Mouse (Mus musculus): Measurements from ENCODE around the gene Gpr6. TPM values are rescaled to one million over a fixed set of nuclear protein-coding genes. Genes with fewer than 3 reads are reported as not detected.

Gene Gpr6
- 1.7 and 1.9 TPM in 2 replicates for polyA plus RNA-seq (2012; rRNA removed)

GRCm38 (mm10) chr10:41072116-41072515, at the start of gene Gpr6:
Gpr6 (minus strand) TSS chr10:41072285.
- no peak for TF ChIP-seq CTCF (IDR thresholded peaks at IDR 0.05; ENCODE audit: borderline replicate concordance, extremely low read depth, insufficient read depth, insufficient read length)
- no peak for TF ChIP-seq POLR2A (IDR thresholded peaks at IDR 0.05; ENCODE audit: borderline replicate concordance, extremely low read depth, insufficient read depth, insufficient read length, poor library complexity, severe bottlenecking)
- peak; percentile 74 for DNase-seq (ENCODE audit: low read depth)

- DNase-seq (ENCODE audit: low read depth) = peak; percentile 37
- TF ChIP-seq CTCF (IDR thresholded peaks at IDR 0.05; ENCODE audit: borderline replicate concordance, extremely low read depth, insufficient read depth, insufficient read length) (no peak), POLR2A (IDR thresholded peaks at IDR 0.05; ENCODE audit: borderline replicate concordance, extremely low read depth, insufficient read depth, insufficient read length, poor library complexity, severe bottlenecking) (no peak)
These were observed 28.0 kb upstream of the Gpr6 start for GRCm38 (mm10) chr10:41100060-41100459.

- TF ChIP-seq CTCF (IDR thresholded peaks at IDR 0.05; ENCODE audit: borderline replicate concordance, extremely low read depth, insufficient read depth, insufficient read length) (no peak), POLR2A (IDR thresholded peaks at IDR 0.05; ENCODE audit: borderline replicate concordance, extremely low read depth, insufficient read depth, insufficient read length, poor library complexity, severe bottlenecking) (no peak)
- peak; percentile 66 for DNase-seq (ENCODE audit: low read depth)
These were observed 26.1 kb upstream of the Gpr6 start for GRCm38 (mm10) chr10:41098137-41098536.

- DNase-seq (ENCODE audit: low read depth) = no peak
These were observed 16.8 kb upstream of the Gpr6 start for GRCm38 (mm10) chr10:41088852-41089251.

GRCm38 (mm10) chr10:41071696-41072095, 389 bp downstream of the Gpr6 start:
- TF ChIP-seq POLR2A (IDR thresholded peaks at IDR 0.05; ENCODE audit: borderline replicate concordance, extremely low read depth, insufficient read depth, insufficient read length, poor library complexity, severe bottlenecking) = no peak
- TF ChIP-seq CTCF (IDR thresholded peaks at IDR 0.05; ENCODE audit: borderline replicate concordance, extremely low read depth, insufficient read depth, insufficient read length) = no peak
- peak; percentile 54 for DNase-seq (ENCODE audit: low read depth)

More at GRCm38 (mm10) chr10:41088852-41089251, 16.8 kb upstream of the Gpr6 start:
- no peak for TF ChIP-seq CTCF (IDR thresholded peaks at IDR 0.05; ENCODE audit: borderline replicate concordance, extremely low read depth, insufficient read depth, insufficient read length)
- TF ChIP-seq POLR2A (IDR thresholded peaks at IDR 0.05; ENCODE audit: borderline replicate concordance, extremely low read depth, insufficient read depth, insufficient read length, poor library complexity, severe bottlenecking) = no peak

GRCm38 (mm10) chr10:41070693-41071651, 1.1 kb downstream of the Gpr6 start:
- TF ChIP-seq CTCF (IDR thresholded peaks at IDR 0.05; ENCODE audit: borderline replicate concordance, extremely low read depth, insufficient read depth, insufficient read length) = peak; percentile 31; the same call in 1 of the 2 replicates
- TF ChIP-seq POLR2A (IDR thresholded peaks at IDR 0.05; ENCODE audit: borderline replicate concordance, extremely low read depth, insufficient read depth, insufficient read length, poor library complexity, severe bottlenecking) = no peak
- DNase-seq (ENCODE audit: low read depth) = peak; percentile 78

GRCm38 (mm10) chr10:41060250-41060831, 11.7 kb downstream of the Gpr6 start:
- TF ChIP-seq CTCF (IDR thresholded peaks at IDR 0.05; ENCODE audit: borderline replicate concordance, extremely low read depth, insufficient read depth, insufficient read length) = no peak
- DNase-seq (ENCODE audit: low read depth) = peak; percentile 17

- TF ChIP-seq POLR2A (IDR thresholded peaks at IDR 0.05; ENCODE audit: borderline replicate concordance, extremely low read depth, insufficient read depth, insufficient read length, poor library complexity, severe bottlenecking) (no peak), CTCF (IDR thresholded peaks at IDR 0.05; ENCODE audit: borderline replicate concordance, extremely low read depth, insufficient read depth, insufficient read length) (no peak)
- no peak for DNase-seq (ENCODE audit: low read depth)
These were observed 16.5 kb downstream of the Gpr6 start for GRCm38 (mm10) chr10:41055581-41055980.

GRCm38 (mm10) chr10:41054005-41054404, 18.1 kb downstream of the Gpr6 start:
- TF ChIP-seq CTCF (IDR thresholded peaks at IDR 0.05; ENCODE audit: borderline replicate concordance, extremely low read depth, insufficient read depth, insufficient read length) = no peak
- no peak for TF ChIP-seq POLR2A (IDR thresholded peaks at IDR 0.05; ENCODE audit: borderline replicate concordance, extremely low read depth, insufficient read depth, insufficient read length, poor library complexity, severe bottlenecking)
- no peak for DNase-seq (ENCODE audit: low read depth)

- TF ChIP-seq CTCF (IDR thresholded peaks at IDR 0.05; ENCODE audit: borderline replicate concordance, extremely low read depth, insufficient read depth, insufficient read length) (no peak), POLR2A (IDR thresholded peaks at IDR 0.05; ENCODE audit: borderline replicate concordance, extremely low read depth, insufficient read depth, insufficient read length, poor library complexity, severe bottlenecking) (no peak)
- peak; percentile 65 for DNase-seq (ENCODE audit: low read depth)
These were observed 29.8 kb downstream of the Gpr6 start for GRCm38 (mm10) chr10:41042272-41042671.

GRCm38 (mm10) chr10:41041478-41041877, 30.6 kb downstream of the Gpr6 start:
- TF ChIP-seq POLR2A (IDR thresholded peaks at IDR 0.05; ENCODE audit: borderline replicate concordance, extremely low read depth, insufficient read depth, insufficient read length, poor library complexity, severe bottlenecking) (no peak), CTCF (IDR thresholded peaks at IDR 0.05; ENCODE audit: borderline replicate concordance, extremely low read depth, insufficient read depth, insufficient read length) (no peak)
- DNase-seq (ENCODE audit: low read depth) = peak; percentile 43

Measured in brain, embryonic 14.5 days (tissue).